Mouse (Mus musculus): ENCODE measurements around the gene 4930442H23Rik.

- TF ChIP-seq CTCF (IDR thresholded peaks at IDR 0.05; ENCODE audit: extremely low read depth, insufficient read depth, low read length), result no peak
- TF ChIP-seq POLR2A (IDR thresholded peaks at IDR 0.05; ENCODE audit: extremely low read depth, insufficient read depth, low read length), result no peak
These were observed 6.2 kb upstream of the 4930442H23Rik start for GRCm38 (mm10) chr10:81189821-81190220.

Measured in cortical plate, adult 2 months (tissue).